Mouse (Mus musculus): ENCODE measurements around the gene Poldip2. TPM values are rescaled to one million over a fixed set of nuclear protein-coding genes. Genes with fewer than 3 reads are reported as not detected.
"Not testable (repeated sequence)": the region's sequence is repeated elsewhere in the genome, so short reads cannot be mapped to it uniquely, and the experiment has no call there.

Gene Poldip2
- total RNA-seq, 2 experiments from 2014 or later = 113 to 118 TPM

DNA sequence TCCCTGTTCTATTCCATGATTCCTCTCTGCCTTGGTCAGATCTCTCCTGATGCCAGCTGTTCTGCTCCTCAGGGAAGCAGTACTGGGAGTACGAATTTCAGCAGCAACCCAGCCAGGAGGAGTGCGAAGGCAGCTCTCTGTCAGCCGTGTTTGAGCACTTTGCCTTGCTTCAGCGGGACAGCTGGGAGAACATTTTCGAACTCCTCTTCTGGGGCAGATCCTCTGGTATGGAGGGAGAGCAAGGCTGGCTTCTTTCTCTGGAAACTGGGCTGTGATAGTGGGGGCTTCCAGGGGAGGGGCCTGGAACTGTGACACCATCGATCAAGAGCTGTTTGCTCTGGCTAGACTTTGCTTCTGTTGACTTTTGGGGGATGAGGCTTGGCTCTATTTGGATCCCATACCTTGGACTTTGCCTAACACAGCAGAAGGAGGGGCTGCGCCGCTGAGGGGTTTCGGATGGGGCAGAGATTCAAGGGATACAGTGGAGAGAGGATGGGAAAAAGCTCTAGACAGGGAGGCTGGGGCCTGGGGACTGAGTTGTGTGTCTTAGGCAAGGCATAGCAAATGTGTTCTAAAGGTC, 11.3 kb upstream of the Poldip2 start:
- DNase-seq = no peak
- intact Hi-C loops (cut with DNase I) = no loop called here

DNA sequence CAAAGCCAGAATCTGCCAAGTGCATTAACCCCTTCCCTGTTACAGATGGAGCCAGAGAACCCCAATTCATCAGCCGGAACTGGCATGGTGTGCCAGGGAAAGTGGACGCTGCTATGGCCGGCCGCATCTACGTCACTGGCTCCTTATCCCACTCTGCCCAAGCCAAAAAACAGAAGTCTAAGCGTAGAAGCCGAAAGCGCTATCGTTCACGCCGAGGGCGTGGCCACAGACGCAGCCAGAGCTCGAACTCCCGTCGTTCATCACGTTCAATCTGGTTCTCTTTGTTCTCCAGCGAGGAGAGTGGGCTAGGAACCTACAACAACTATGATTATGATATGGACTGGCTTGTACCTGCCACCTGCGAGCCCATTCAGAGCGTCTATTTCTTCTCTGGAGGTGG, 10.5 kb upstream of the Poldip2 start:
- intact Hi-C loops (cut with DNase I) = no loop called here
- no peak for DNase-seq

DNA sequence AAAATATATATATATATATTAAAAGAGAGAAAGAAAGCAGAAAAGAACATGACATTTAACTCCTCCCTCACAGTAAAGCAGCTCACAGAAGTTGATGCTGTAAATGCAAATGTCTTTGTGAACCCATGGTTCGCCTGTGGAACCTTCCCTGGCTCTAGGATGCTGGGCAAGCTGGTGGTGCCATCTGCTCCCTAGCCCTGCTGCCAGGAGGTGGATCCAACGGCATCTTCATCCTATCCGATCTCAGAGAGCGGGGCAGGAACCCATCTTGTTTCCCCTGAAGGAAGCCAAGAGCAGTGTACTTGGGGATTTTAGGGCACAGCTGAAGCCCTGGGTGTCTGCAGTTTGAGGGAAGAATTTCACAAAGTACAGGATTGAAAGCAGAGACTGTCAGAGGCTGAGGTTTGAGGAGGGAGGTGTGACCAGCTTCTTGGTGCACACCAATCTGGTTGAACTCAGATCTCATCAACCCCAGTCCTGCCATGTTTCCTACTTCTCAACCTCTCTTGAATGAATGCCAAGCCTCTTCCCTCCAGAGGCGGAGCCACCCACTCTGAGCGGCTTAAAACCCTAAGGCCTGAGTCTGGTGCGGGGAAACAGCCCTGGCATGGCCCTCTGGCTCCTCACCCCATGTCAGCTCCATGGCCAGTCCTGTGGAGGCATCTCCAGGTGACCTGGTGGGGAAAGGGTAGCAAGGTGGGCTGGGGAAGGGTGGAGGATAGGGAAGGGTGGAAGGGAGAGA, 8.9 kb upstream of the Poldip2 start, which contains the start of gene Sebox:
TSS of gene Sebox (plus strand) at position 539 of the 742 bp plus-strand sequence.
- intact Hi-C loops (cut with DNase I) = no loop called here
- peak; percentile 77 for DNase-seq

DNA sequence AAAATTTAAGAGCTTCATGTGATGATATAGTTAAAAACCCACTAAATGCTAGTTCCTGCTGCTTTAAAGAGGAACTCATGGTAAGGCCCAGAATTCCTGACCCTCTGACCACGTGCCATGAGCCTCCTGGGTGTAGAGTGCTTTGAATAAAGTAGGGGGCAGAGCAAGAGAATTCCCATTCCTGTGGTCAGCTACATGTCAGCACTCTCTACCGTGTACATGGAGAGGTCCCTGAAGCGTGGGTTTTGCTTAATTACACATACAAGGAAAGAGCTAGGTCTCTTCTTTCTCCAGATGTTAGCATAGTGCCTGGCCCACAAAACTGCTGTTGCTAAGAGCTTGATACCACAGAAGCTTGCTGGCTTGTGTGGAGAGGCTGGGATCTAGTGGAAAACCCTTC, 6.6 kb upstream of the Poldip2 start:
- intact Hi-C loops (cut with DNase I) = no loop called here

DNA sequence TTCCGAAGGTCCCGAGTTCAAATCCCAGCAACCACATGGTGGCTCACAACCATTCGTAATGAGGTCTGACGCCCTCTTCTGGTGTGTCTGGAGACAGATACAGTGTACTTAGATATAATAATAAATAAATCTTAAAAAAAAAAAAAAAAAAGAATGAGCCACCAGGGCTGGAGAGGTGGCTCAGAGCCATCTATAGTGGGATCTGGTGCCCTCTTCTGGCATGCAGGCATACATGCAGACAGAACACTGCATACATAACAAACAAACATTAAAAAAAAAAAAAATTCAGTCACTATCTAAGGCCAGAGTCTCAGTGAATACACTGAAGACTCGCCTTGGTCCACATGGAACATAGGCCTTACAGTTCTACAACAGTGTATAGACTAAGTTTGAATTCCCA, 2.8 kb upstream of the Poldip2 start:
- intact Hi-C loops (cut with DNase I) = no loop called here
- peak; percentile 54 for DNase-seq

More for the DNA sequence above, 6.6 kb upstream of the Poldip2 start:
- DNase-seq = no peak

DNA sequence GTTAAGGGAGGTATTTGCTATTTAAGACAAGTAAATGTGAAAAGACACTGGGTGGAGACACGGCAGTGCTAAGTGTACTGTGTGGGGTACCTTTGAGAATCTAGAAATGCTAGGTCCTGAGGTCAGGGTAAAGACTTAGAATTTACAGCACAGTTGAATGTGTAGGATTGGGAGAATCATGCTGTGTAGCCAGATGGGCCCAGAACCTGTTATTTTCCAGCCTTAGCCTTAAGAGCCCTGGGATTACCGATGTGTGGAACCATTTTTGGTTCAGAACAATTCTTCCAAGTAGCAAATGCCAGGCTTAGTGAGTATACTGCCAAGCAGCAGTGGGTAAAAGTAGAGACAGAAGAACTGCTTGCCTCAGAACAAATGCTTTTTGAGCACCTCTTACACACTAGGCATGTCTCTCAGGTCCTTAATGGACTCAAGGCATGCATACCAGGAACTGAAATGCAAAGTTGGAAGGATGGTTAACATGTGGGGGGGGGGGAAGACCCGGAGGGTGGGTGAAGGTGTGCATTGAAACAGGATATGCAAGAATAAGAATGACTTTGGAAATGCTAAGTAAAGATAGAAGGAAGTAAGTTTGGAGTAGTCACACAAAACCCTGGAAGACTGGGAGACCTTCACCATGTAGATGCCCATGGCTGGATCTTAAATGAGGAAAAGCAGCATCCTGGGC, 1.3 kb downstream of the Poldip2 start:
- DNase-seq = no peak
- intact Hi-C loops (cut with DNase I) = no loop called here

DNA sequence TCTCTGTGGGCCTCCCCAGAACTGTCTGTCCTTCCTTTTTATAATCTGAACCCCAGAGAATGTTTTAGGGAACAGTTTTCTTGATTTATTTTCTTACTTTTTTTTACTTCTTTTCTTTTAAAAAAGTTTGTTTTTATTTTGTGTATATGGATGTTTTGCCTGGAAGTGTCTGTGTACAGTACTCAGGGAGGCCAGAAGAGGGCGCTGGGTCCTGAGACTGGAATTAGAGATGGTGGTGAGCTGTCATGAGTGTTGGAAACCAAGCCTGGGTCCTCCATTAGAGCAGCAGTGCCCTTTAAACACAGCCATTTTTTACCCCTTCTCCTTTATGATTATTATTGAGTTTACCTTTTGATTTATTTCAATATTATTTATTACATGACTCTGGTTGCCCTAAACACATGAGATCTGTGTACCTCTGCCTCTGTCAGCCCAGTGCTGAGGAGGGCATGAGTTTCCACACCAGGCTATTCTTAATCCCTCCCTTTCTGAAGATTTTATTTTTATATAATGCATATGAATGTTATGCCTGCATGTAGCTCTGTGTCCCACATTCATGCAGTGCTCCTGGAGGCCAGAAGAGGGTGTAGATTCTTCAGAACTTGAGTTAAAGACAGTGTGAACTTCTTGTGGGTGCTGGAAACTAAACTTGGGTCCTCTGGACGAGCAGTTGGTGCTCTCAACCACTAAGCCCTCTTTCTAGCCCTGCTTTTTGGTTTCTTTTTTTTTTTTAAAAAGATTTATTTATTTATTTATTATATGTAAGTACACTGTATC, 3.7 kb downstream of the Poldip2 start:
- intact Hi-C loops (cut with DNase I) = no loop called here
- no peak for DNase-seq

DNA sequence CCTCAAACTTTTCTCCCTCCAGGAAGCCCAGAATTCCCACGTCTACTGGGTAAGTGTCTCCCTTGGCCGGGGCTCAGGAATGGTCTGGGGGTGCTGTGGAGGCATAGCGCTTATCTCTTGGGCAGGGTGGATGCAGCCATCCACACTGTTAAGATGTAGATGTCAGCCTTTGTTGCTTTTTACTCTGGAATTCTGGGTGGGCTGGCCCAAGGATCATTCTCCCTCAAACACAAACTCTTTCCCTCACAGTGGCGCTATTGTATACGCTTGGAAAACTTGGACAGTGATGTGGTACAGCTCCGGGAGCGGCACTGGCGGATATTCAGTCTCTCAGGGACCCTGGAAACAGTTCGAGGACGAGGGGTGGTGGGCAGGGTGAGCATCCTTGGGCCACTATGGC, 6.9 kb downstream of the Poldip2 start:
- intact Hi-C loops (cut with DNase I) = no loop called here
- DNase-seq = no peak

DNA sequence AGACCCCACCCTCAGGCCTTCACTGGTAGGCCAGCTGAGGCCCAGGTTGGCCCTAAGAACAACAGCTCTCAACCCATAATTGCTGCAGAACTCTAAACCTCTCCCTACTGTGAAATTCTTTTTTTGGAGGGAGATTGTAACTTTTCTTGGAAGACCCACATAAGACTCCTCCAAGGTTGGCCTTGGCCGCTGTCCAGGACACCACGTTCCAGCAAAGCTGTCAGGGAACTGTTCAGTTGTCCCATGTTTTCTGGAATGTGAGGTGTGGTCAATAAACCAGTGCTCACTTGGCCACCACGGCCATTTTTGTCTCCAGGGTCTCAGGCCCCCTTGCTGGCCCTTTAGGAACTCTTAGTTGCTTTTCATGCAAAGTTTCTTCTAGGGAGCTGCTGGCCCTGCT, 9.9 kb downstream of the Poldip2 start:
- intact Hi-C loops (cut with DNase I) = no loop called here
- DNase-seq = no peak

DNA sequence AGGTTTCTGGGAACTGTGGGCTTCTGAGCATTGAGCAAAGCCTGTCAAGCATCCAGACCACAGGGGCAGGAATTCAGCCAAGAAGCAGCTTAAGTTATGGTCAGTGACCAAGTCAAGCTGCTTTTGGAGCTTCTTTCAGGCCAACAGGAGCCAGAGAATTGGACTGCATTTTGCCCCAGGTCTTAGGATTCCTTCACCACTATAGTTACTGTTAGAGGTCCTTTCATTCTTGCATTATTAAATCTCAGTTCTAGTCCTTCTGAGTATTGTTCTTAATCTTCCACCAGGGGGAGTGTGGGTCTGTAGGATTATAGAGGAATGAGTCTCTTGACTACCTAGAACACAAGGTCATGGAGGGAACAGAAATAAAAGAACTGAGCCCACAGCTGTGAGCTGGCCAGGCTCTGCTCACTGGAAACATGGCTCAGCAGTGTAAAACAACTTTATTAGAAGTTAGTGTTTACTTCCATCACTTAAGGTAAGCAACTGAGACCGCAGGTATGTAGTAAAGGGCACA, 10.5 kb downstream of the Poldip2 start:
- intact Hi-C loops (cut with DNase I) = no loop called here
- no peak for DNase-seq

DNA sequence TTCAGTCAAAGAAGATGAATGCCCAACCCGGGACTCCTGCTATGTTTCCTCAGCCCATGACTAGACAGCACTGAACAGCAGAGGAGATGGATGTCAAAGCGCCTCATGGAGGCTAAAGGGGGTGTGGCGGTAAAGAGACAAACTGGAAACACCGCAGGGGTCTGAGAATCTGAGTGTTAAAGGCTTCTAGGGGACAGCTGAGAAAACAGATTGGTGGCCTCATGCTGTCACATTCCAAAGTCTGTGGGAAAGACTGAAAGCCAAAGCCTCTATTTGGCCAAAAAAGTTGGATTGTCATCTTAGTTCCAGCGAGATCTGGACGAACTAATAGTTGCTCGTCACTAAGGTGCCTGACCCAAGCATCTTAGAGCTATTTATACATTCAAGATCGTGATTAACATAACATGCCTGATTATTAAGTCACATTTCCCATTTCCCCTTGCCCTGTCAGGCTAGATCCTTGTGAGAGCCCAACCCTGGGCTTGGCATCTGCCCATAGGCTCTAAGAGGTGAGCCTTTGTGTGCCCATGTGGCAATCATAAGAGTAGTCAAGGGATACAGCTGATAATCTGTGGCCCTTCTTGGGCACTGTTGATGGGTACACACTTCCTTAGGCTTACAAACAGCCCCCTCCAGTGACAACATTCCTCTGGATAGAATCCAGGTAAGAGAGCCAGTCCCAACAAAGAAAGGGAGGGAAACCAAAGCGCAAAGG, 11.4 kb downstream of the Poldip2 start:
- no peak for DNase-seq
- intact Hi-C loops (cut with DNase I) = no loop called here

DNA sequence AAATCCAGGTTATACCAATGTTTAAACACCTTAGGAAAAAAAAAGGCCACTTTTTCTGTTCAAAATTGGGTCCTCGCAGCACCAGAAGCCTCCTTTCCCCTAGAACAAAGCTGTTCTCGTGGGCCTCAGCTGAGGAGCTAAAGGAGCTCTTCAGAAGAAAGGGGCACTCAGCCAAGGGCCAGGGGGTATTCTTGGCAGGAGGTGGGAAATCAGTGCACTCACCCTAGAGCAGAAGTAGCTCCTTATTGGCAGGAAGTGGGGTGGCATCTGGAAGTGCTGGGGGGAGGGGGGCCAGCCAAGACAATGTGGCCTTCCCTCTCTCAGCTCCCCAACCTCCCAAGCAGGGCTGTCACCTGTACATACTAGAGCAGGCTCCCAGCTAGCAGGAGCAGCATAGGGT, 12.8 kb downstream of the Poldip2 start:
- intact Hi-C loops (cut with DNase I) = no loop called here
- peak; percentile 84 for DNase-seq

DNA sequence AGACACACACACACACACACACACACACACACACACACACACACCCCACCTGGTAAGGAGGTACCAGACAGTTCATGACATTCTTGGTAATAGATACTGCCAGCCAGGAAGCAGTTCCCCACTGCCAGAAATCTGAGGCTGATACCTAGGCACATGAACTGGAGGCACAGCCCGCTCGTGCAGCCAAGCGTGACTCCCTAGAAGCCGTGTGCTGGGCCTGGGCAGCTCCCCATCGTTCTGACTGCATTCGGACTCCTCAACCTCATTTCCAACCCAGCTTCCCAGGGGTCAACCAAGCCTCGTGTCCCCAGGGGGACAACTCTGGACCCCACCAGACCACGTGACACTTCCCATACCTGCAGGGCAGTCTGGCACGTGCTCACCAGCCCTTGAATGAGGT, 16.7 kb downstream of the Poldip2 start:
- DNase-seq = no peak
- intact Hi-C loops (cut with DNase I) = no loop called here

DNA sequence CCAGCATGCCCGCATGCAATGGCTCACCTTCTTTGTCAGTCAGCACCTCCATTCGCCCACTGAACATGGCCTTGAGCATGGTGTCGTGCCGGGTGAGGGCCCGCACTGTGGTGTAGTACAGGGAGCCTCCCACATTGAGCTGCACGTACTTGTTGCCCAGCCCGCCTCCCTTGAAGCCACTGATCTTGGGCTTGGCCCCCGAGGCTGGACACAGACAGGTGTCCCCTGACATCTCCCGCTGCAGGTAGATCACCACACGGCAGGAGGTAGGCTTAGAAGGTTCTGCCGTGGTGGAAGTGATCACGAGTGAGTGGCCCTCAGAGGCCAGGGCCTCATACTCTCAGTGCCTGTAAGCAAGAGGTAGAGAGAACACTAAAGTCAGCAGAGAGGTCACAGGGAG, 18.0 kb downstream of the Poldip2 start:
- intact Hi-C loops (cut with DNase I) = no loop called here
- no peak for DNase-seq

DNA sequence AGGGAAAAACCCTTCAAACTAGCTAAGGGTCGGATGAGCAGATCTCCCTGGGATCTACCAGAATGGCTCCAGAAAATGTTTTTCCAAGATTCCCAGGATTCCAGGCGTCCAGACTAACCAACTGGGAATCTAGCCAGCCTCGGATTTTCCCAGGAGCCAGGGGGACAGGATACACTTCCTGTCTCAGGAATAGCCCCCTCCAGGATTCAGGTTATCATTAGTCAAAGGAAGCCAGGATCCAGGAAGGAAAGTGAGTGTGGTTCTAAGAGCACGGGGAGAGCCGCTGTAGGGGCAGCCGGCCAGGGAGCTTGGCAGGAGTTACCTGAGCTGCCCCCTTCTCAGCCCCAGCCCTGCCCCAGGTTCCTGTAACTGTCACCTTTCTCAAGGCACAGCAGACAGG, 19.1 kb downstream of the Poldip2 start:
- no peak for DNase-seq
- intact Hi-C loops (cut with DNase I) = no loop called here

DNA sequence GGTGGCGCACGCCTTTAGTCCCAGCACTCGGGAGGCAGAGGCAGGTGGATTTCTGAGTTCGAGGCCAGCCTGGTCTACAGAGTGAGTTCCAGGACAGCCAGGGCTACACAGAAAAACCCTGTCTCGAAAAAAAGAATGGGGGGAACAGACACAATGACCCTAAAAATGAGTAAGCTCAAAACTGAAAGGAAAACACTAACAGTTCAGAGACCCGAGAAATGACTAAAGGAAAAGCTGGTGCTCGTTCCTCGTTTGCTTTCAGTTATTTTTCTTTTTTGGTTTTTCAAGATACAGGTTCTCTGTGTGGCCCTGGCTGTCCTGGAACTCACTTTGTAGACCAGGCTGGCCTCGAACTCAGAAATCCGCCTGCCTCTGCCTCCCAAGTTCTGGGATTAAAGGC, 19.5 kb downstream of the Poldip2 start:
- intact Hi-C loops (cut with DNase I) = not testable (repeated sequence)

DNA sequence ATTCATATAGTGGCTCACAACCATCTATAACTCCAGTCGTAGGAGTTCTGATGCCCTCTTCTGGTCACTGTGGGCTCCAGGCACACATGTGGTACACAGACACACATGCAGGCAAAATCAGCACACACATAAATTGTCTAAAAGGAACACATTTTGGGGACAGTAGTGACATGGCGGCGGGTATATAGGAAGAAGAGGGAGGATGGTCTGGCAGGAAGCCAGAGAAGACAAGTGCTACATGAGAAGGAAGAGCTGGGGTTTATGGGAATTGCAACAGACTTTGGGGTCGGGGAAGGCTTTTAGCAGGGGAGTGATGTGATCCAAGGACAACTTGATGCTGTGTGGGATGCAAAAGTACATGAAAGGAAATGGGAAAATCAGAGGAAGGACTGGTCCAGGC, 22.5 kb downstream of the Poldip2 start:
- no peak for DNase-seq
- intact Hi-C loops (cut with DNase I) = no loop called here

More for the DNA sequence above, 19.5 kb downstream of the Poldip2 start:
- not testable (repeated sequence) for DNase-seq

DNA sequence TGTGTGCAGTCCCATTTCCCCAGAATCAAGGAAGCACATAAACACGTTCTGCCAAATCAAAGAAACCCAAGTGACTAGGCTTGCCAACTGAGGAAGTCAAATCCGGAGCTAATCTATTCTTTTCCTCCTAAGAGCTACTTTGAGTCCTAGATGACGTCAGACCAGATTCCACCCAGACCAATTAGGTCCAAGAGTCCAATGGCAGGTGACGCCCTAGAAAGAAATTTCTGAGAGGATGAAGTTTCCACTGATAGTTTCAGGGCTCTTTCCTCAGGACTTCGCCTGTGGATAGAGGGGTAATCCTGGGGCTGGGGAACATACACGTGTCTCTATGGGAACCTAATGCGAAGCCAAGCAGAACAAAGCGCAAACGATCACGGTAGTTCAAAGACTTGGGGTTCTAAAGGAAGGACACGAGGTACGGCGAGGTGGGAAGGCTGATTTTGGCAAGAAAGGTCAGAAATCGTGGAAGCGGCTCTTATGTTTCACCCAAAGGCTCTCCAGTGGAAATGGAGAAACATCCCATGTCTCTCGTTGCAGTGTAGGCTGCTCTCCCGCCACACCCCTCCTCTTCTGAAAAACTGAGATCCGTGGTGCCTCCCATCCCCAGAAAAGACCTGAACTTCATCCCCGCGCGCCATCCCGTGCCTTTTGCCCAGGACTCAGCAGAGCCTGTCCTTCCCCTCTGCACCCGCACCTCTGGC, 23.5 kb downstream of the Poldip2 start:
- intact Hi-C loops (cut with DNase I) = no loop called here
- DNase-seq = no peak

DNA sequence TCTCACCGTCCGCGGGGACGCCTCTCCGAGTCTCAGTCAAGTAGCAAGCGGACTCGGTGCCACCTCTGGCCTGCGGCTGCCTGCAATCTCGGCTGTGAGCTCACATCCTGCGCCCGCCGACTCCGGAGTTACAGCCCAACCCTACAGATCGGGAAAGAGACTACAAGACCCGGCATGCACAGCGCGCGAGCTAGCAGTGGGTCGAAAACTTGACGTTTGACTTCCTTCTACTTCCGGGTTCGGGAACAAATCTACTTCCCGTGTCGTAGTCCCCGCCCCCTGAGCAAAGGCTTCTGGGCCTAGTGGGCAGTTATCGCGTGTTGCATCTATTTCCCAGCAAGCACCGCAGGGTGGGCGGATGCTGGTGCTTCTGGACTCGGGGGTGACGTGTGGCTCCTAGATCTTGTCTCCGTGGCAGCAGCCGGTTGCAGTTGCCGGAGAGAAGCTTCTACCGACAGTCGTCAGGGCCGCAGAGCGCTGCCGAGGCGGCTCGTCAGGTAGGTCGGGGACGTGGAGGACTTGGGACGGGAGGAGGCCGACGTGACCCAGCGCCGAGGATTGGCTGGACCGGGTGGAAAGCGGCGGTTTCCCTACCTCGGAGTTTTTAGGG, 24.2 kb downstream of the Poldip2 start, which contains the start of the genes Tnfaip1 and Ift20:
TSS of gene Tnfaip1 (minus strand) at position 253 of the 610 bp plus-strand sequence.
TSS of gene Ift20 (plus strand) at position 282 of the 610 bp plus-strand sequence.
- DNase-seq = peak; percentile 98
- intact Hi-C loops (cut with DNase I) = no loop called here
